Comparison of ENCODE assay signal across 8 mouse cellular contexts in the genomic region with DNA sequence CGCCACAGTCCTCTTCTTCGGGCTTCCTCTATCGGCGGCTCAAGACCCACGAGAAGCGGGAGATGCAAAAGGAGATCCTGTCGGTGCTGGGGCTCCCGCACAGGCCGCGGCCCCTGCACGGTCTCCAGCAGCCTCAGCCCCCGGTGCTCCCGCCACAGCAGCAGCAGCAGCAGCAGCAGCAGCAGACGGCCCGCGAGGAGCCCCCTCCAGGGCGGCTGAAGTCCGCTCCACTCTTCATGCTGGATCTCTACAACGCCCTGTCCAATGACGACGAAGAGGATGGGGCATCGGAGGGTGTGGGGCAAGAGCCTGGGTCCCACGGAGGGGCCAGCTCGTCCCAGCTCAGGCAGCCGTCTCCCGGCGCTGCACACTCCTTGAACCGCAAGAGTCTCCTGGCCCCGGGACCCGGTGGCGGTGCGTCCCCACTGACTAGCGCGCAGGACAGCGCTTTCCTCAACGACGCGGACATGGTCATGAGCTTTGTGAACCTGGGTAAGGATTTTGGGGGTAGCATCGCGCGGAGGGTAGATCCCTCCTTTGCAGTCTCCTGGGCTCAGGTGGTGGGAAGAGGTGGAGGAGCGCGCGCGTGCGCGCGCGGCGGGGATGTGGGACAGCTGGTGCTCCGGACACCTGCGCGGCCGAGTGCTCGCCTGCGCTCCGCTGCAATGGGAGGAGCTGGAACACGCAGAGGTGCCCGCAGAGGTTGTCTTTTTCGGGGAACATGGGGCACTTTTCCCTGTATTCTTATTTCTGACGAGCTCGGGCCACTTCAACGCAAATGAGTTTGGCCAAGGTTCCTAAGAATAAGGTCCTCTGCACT. TPM values are rescaled to one million over a fixed set of nuclear protein-coding genes. Genes with fewer than 3 reads are reported as not detected.
DNase-seq lines count a peak whose midpoint lies in the region; ATAC-seq and TF ChIP-seq lines count a peak whose summit lies in the region.

No protein-coding gene starts in this region.

- no peak overlapping the region for H3K27ac ChIP-seq in spleen, adult 2 months (ENCODE audit: insufficient read depth, low read length)
- no peak overlapping the region for H3K27ac ChIP-seq in hindbrain, embryonic 16.5 days (ENCODE audit: low read depth, low read length)
- no peak overlapping the region for H3K27ac ChIP-seq in lung, postnatal 0 days (ENCODE audit: low read length)

- H3K36me3 ChIP-seq in spleen, adult 2 months (ENCODE audit: control insufficient read depth, insufficient read depth, low read length), result no peaks in the 10 kb centered on the region
- no peaks in the 10 kb centered on the region for H3K36me3 ChIP-seq in hindbrain, embryonic 16.5 days (ENCODE audit: control insufficient read depth, insufficient read depth, low read length)
- H3K36me3 ChIP-seq in lung, postnatal 0 days (ENCODE audit: insufficient read depth, low read length), result no peaks in the 10 kb centered on the region

- no peak for TF ChIP-seq POLR2A in spleen, adult 2 months (IDR thresholded peaks at IDR 0.05; ENCODE audit: low read depth, low read length)

- DNase-seq in adrenal gland, postnatal 10 days, result peak; percentile 15
- DNase-seq in adrenal gland, adult 2 months, result no peak
- DNase-seq in spleen, adult 2 months (ENCODE audit: low read depth in 1 of 2, low spot score in 2 of 2), result no peak
- no peak for DNase-seq in spleen, postnatal 36 days (ENCODE audit: low spot score in 2 of 2)
- no peak for DNase-seq in lung, postnatal 0 days (ENCODE audit: low spot score)
- no peak for DNase-seq in B cell, adult 2 months
- DNase-seq in spleen, adult 12 weeks (ENCODE audit: low spot score), result no peak

- 4% methylated on average over 63 of the region's 63 CpGs for WGBS in spleen, adult 2 months
- under 1% methylated on average over 63 of the region's 63 CpGs for WGBS in hindbrain, embryonic 16.5 days
- under 1% methylated on average over 58 of the region's 63 CpGs for whole genome bisulfite sequencing in lung, postnatal 0 days

- peak overlapping the region; percentile 64 for H3K9ac ChIP-seq in hindbrain, embryonic 16.5 days (ENCODE audit: low read depth, low read length)
- H3K9ac ChIP-seq in lung, postnatal 0 days (replicated peaks; ENCODE audit: low read depth), result peak overlapping the region; percentile 39; the same call in 1 of the 2 replicates

- TF ChIP-seq CTCF in spleen, adult 2 months (IDR thresholded peaks at IDR 0.05; ENCODE audit: extremely low read depth, insufficient read depth, insufficient read length, insufficient replicate concordance), result no peak
- no peak for TF ChIP-seq CTCF in lung, postnatal 0 days (IDR thresholded peaks at IDR 0.05)

- peak overlapping the region; percentile 20 for H3K4me3 ChIP-seq in spleen, adult 2 months (ENCODE audit: extremely low read depth, insufficient read depth, insufficient read length)
- H3K4me3 ChIP-seq in hindbrain, embryonic 16.5 days (ENCODE audit: low read length), result peak overlapping the region; percentile 49
- H3K4me3 ChIP-seq in lung, postnatal 0 days (ENCODE audit: low read depth, low read length), result peak overlapping the region; percentile 49

- H3K9me3 ChIP-seq in hindbrain, embryonic 16.5 days (ENCODE audit: control insufficient read depth, low read length), result no peaks in the 10 kb centered on the region
- H3K9me3 ChIP-seq in lung, postnatal 0 days (ENCODE audit: low read length), result no peaks in the 10 kb centered on the region

- ATAC-seq in hindbrain, embryonic 16.5 days, result 0 out of 2 replicates have a peak, but pooled peaks have one; percentile 11
- ATAC-seq in lung, postnatal 0 days, result no peak

- peaks cover 19% of the 10 kb centered on the region for H3K27me3 ChIP-seq in spleen, adult 2 months (ENCODE audit: control insufficient read depth, insufficient read depth, low read length)
- peaks cover 26% of the 10 kb centered on the region for H3K27me3 ChIP-seq in hindbrain, embryonic 16.5 days (replicated peaks; ENCODE audit: control insufficient read depth, insufficient read depth, low read length)
- peaks cover 29% of the 10 kb centered on the region for H3K27me3 ChIP-seq in lung, postnatal 0 days (replicated peaks; ENCODE audit: insufficient read depth, low read length)

- peaks cover 3% of the 10 kb centered on the region; the same call in 1 of the 2 replicates for H3K4me1 ChIP-seq in spleen, adult 2 months (ENCODE audit: control insufficient read depth, insufficient read depth, insufficient read length)
- H3K4me1 ChIP-seq in hindbrain, embryonic 16.5 days (ENCODE audit: control insufficient read depth, insufficient read depth, low read depth, low read length), result peaks cover 23% of the 10 kb centered on the region
- H3K4me1 ChIP-seq in lung, postnatal 0 days (ENCODE audit: insufficient read depth, low read depth, low read length), result peaks cover 7% of the 10 kb centered on the region; the same call in 1 of the 2 replicates

- TF ChIP-seq EP300 in lung, postnatal 0 days (IDR thresholded peaks at IDR 0.05), result no peak

- H3K4me2 ChIP-seq in hindbrain, embryonic 16.5 days (ENCODE audit: low read length), result peak overlapping the region; percentile 84
- peak overlapping the region; percentile 70 for H3K4me2 ChIP-seq in lung, postnatal 0 days (replicated peaks; ENCODE audit: low read depth, low read length)

RNA-seq across cellular contexts. Expression of gene Bmp6, which starts 1.4 kb away (rescaled TPM):
- total RNA-seq in adrenal gland, postnatal 10 days (2021), result 10 to 100 TPM in 1 of 2 experiments, 1 to 10 TPM in 1; 9.5 to 11.2 TPM
- 1 to 10 TPM; 7.0 to 8.2 TPM for total RNA-seq in adrenal gland, adult 2 months (2021)
- 13.0 and 14.0 TPM in 2 replicates for polyA plus RNA-seq in adrenal gland, adult 2 months (2012; rRNA removed)
- polyA plus RNA-seq in spleen, adult 2 months (2012; rRNA removed), result 9.4 and 10.6 TPM in 2 replicates
- polyA plus RNA-seq in hindbrain, embryonic 16.5 days (2015; fragmentation: Nextera tagmentation; extraction: Ambion mirVana), result 3.1 and 4.2 TPM in 2 replicates
- 3.0 and 3.8 TPM in 2 replicates for polyA plus RNA-seq in lung, postnatal 0 days (2015; fragmentation: Nextera tagmentation; extraction: Ambion mirVana)
